Mouse (Mus musculus) NIH3T3 (cell line): ENCODE results near the gene Chmp2a.
A peak's percentile ranks its signal among the peaks of the same experiment; 100 is the strongest.

Experiments used
- DNase-seq: peaks from one replicate; pipeline ENCODE4 v3.0.0-alpha.2; 2012; ENCODE audit warnings: low read depth

Gene Chmp2a

DNA sequence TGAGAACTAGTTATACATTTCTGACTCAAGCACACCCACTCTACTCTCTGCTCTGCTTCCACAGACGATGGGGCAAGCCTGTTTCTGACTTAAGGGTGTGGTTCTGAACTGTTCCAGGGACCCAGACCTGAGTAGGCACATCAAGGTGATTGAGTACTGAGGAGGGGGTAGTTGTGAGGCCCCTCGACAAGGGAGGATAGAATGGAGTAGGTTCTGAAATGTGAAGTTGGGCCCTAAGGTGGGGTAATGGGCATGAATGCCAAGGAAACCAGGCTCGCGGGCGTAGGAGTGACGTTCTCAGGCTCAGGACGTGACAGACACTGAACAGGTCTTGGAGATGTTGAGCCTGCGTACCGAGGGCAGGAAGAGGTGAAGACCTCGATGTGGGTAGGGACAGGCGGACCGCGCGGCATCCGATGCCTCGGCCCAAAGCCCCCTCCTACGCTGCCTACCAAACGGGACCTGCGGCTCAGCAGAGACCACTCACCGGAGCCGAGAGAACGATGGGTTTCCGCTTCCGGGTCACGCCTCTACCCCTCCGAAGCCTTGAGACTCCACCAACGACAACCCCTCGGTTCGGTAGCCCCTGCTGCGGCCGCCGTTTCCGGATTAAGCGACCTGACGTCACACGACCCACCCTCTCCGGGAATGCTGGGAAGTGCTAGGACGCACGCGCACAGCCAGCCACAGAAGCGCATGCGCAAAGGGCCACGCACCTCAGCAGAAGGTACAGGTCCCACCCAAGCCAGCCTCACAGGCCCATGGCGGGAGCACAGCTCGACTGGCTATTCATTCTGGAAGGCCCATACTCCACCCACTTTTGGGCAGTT, at the start of gene Chmp2a:
TSS of gene Chmp2a (minus strand) at position 660 of the 830 bp plus-strand sequence.
- DNase-seq, result peak; percentile 98

DNA sequence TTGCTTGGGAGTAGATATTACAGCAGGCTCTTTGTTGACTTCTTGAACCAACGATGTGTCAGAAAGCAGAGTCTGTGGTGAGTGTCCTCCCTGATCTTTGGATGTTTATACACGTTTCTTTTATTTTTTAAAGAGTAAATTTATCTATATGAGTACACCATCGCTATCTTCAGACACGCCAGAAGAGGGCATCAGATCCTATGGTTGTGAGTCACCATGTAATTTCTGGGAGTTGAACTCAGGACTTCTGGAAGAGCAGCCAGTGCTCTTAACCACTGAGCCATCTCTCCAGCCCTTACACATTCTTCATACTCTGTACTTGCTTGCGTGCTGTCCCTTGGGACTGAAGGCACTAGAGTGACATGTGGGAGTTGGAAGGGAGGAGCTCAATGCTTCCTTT, 37.7 kb upstream of the Chmp2a start:
- DNase-seq, result peak; percentile 50

- peak; percentile 69 for DNase-seq
Observed at GRCm38 (mm10) chr7:13063399-13063798, 28.8 kb upstream of the Chmp2a start.

DNA sequence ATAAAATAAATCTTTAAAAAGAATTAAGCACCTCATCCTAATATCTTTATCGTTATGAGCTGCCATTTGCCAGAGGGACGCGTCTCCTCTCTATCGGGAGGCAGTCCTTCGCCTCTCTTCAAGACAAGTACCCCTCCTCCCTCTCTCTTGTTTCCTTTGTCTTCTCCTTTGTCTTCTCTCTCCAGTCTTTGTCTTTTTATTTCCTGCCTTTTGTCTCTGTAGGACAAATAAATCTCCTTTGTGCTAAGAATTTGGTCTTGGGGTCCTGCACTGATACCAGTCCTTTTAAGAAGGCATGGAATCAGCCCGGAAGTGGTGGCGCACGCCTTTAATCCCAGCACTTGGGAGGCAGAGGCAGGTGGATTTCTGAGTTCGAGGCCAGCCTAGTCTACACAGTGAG, 24.9 kb upstream of the Chmp2a start:
- DNase-seq, result no peak

DNA sequence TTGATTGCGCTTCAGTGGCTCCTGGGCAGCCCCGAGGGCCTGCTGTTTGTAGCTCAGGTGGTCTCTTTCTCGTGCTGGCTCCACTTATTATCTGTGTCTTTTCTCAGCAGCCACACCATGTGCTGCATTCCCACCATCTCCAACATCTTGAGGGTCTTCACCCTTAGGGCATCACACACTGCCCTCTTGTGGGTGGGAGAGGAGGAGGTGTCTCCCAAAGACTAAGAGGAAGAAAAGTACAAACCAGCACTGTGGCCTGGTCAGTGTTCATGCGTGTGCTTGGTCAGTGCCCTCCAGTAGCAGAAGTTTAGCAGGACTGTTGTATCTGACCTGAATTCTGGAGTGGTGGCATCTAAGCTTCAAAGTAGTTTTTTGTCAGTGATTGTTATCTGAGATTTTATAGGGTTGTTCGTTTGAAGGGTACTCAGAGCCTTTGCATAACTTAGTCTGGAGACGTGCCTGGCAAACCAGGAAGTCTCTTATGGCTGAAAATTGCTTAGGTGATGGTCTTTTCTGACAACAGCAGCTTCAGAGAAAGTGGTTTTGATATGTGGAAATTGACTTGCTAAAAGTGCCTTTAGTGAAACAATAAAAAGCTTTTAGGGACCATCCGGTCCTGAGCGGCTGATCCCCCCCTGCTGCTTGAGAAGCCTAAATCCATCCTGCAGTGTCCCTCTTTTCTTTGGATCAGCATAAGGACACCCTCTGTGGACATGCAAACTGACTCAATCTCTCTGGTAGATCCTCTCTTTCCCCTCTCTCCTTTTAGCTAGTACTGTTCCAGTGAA, 22.5 kb upstream of the Chmp2a start:
- no peak for DNase-seq

DNA sequence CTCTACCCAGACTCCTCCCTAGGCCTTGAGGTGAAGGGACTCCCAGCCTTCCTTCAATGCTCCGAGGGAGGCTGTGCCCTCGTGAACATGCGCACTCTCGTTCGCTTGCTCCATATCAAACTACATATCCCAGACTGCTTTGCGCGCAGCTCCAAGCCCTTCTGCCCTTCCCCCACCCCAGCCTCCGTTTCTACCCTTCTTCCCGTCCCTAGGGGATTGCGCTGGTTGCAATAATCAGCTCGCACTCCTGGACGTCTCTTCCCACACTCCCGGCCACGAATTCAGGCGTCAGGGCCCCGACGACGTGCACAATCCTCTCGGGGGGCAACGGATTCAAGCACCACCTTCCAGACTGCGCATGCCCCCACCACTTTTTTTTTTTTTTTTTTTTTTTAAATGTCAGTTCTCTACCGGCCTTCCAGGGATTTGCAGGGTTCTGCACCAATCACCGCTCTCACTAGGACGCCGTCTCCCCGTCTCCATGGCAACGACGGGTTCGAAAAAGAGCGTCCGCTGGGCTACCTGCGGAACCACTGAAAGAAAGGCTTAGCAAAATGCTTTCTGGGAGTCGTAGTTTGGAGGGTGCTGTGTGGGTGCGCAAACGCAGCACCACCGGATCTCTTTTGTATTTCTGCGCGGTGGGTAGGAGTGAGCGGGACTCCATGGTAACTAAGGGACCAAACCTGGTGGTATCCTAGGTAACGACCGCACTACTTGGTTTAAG, 19.8 kb upstream of the Chmp2a start, which contains the start of gene Mzf1:
TSS of gene Mzf1 (minus strand) at position 478 of the 724 bp plus-strand sequence.
- DNase-seq, result peak; percentile 97

DNA sequence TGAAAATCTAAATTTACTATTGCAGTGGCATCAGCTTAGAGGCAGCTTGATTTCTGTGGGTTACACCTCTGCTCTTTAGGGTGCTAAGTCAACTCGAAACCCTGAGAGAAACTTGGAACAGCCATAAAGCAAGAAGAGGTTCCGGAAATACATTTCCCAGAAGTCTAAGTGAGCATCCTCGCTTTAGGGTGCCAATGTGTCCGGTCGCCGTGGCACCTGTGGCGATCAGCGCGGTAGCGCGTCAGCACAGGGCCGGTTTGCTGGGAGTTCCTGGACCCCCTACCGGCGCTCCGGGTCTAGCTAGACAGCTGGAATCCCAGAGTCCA, 19.3 kb upstream of the Chmp2a start:
- no peak for DNase-seq

GRCm38 (mm10) chr7:13053501-13053900, 18.9 kb upstream of the Chmp2a start:
- DNase-seq, result no peak

DNA sequence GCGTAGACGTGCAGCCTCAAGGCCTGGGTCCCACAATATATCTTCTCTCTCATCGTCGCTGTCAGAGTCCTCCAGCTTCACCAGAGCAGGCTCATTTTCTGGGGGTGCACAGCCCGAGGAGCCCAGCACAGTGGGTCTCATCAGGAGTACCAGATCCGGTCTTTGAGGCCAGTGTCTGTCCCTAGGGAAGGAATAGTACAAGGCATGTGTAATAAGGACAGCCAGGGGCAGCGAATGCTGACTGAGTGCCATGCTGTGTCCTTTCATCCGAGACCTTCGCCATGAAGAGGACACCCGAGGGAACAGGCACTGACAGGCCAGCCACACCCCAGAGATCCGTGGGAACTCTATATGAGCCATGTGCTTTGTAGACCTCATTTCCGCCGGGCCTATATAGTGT, 18.4 kb upstream of the Chmp2a start:
- DNase-seq, result no peak

GRCm38 (mm10) chr7:13046084-13046483, 11.5 kb upstream of the Chmp2a start:
- peak; percentile 88 for DNase-seq

- DNase-seq, result no peak
Observed at GRCm38 (mm10) chr7:13044254-13044625, 9.6 kb upstream of the Chmp2a start.

- DNase-seq, result no peak
Observed at GRCm38 (mm10) chr7:13043445-13044253, 9.0 kb upstream of the Chmp2a start.

- DNase-seq, result no peak
Observed at GRCm38 (mm10) chr7:13043120-13043444, 8.5 kb upstream of the Chmp2a start.

GRCm38 (mm10) chr7:13042511-13042910, 7.9 kb upstream of the Chmp2a start:
- no peak for DNase-seq

GRCm38 (mm10) chr7:13041256-13041655, 6.6 kb upstream of the Chmp2a start:
- DNase-seq, result no peak

- no peak for DNase-seq
Observed at GRCm38 (mm10) chr7:13039181-13039580, 4.6 kb upstream of the Chmp2a start.

- DNase-seq, result peak; percentile 79
Observed at GRCm38 (mm10) chr7:13038621-13039169, 4.1 kb upstream of the Chmp2a start.

DNA sequence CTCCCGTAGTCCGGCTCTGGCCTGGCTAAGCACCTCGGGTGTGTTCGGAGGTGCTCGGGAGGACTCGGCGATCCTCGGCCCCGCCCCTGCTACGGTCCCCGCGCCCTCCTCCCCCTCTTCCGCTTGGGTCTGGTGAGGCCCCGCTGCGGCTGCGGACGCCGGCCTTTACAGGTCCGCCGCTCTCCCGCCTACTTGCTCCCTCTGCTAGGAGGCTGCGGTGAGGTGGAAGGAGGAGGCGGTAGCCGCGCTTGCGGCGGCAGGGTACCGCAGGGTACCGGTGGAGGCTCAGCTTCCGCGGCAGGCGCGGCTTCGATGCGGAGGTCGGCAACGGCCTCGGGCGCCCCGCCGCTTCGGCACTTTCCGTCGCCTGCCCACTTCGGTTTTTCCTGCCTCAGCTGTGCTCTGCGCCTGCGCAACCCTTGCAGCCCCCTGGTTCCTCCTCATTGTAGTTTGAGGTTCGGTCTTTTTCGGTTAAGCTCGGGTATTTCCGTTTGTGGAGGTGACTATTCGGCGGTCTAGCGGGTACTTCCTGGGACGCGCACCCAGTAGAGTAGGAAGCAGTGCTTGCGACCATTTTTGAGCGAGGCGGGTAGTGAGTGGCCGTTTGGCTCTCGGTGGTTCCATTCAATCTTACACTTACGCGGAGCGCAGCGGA, 3.4 kb upstream of the Chmp2a start, which contains the start of gene Ube2m:
TSS of gene Ube2m (minus strand) at position 375 of the 655 bp plus-strand sequence.
- DNase-seq, result peak; percentile 99

DNA sequence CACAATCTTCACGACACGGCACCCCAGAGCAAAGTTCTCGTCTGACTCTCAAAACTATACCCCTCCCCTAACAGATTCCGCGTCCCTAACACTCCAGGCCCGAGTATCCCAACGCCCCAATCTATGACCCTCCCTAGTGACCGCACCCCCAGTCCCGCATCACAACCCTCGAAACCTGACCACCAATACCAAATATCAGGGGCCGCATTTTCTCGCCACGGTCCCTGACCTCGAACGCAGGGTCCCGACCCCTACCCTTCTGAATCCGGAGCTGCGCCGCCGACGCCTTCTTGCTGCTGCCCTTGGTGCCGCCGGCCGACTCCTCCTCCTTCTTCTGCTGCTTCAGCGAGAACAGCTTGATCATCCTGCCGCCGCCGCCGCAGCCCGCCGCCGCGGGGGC, 2.8 kb upstream of the Chmp2a start:
- no peak for DNase-seq

DNA sequence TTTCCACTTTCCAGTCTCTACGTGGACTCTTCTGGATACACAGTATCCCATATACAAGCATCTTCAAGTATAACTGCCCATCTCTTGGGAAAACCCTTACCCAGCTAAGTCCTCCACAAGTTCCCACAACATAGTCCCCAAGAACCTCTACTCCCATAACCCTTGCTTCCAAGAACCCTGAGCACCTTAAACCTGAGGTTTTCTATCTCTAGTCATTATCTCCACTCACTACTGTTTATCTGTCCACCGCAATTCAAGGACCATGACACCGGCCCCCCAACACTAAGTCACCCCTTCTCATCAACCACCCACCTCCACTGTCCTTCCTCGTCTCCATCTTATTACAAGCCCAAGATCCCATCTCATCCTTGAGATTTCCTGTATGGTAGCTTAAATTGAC, 2.2 kb upstream of the Chmp2a start:
- no peak for DNase-seq
